Mouse (Mus musculus): ENCODE measurements around the gene Abhd5.
A peak's percentile ranks its signal among the peaks of the same experiment; 100 is the strongest.

Gene Abhd5

DNA sequence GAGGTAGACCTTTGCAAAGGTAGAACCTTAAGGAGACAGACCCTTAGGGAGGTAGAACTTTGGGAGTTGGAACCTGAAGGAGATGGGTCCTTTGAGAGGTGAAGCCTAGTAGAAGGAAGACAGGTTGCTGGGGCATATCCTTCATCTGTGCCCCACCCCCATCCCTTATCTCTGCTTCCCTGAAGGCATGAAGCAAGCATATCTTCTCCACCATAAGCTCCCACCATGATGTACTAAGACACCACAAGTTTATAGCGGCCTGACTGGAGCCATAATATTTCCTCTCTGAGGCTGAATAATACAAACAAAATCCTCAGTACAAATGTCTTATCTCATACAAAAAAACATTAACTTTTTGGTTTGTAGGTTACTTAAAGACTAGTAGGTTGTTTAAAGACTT, 3.5 kb upstream of the Abhd5 start:
- DNase-seq: no peak

DNA sequence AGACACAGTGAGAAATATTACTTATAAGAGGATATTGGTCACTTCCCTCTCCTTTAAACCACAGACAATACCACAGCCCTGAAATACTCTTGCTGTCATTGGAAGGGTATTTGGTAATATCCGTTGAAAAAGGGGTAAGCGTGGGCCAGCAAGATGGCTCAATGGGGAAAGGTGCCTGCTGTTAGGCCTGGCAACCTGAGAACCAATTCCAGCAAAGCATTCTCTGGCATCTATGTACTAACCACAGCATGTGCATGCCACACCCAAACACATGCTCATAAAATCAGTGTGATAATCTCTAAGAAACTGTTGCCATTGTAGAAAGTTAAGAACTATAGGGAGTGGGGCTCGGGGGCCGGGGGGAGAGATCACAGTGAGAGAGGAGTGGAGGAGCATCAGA, 2.1 kb upstream of the Abhd5 start:
- no peak for DNase-seq

DNA sequence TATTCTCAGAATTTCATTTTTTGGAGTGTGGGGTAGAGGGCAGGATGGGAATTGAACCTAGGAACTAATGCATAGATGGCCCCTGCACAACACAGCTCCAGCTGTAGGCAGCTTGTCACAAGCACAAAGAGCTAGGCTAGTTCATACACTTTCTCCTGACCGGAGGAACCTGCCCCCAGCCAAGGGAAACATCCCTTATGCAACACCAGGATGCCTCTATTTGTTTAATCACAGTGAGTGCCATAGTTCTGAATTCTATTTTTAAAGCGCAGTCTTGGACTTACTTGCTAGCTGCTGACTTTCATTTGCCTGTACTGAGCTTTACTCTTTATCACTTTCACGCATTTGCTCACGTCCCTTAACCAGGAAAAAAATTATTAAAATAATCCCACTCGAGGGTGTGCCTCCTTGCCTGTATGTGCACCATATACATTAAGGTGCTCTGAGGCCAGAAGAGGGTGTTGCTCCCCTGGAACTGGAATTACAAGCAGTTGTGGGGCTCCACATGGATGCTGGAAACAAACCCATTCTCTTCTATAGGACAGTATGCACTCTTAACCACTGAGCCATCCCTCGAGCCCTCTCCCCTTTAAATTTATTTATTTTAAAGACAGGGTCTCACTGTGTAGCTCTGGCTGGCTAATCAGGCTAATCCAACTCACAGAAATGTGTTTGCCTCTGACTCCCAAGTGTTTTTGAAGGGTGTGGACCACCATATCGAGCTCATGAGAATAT, 845 bp upstream of the Abhd5 start:
- DNase-seq: no peak

DNA sequence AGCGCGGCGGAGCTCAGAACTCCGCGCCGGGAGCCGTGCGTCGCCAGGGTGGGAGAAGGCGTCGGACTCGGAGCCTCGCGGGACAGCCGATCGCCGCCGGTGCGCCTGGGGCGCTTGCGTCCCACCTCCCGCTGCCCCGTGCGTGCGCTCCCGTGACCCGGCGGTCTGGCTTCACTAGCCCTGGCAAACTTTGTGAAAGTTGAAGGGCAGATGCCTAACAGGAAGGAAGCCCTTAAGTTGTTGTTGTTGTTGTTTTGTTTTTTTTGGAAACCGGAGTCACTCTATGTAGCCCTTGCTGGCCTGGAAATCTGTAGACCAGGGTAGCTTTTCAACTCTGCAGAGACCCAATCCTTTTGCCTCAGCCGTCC, 601 bp downstream of the Abhd5 start:
- DNase-seq: no peak

DNA sequence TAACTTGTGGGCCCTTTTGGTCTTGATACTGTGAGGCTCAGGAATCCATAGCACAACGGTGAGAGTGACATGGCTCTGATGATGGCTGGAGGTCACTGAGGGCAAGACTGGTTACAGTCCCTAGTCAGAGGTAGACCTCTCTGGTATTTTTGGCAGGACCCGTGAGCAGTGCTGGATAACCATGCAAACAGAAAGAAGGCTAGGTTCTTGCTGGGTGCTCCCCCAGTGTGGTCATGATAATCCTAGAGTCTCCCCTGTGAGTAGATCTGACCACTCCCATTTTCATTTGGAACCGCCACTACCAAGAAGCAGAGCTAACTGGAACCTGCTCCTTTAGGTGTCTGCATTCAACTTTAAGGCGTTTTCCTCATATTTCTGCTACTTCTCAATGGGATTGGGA, 1.5 kb downstream of the Abhd5 start:
- DNase-seq: no peak

- no peak for DNase-seq
Measured at GRCm38 (mm10) chr9:122354240-122354639, 2.8 kb downstream of the Abhd5 start.

GRCm38 (mm10) chr9:122357073-122357472, 5.7 kb downstream of the Abhd5 start:
- DNase-seq: no peak

GRCm38 (mm10) chr9:122357626-122358025, 6.2 kb downstream of the Abhd5 start:
- no peak for DNase-seq

DNA sequence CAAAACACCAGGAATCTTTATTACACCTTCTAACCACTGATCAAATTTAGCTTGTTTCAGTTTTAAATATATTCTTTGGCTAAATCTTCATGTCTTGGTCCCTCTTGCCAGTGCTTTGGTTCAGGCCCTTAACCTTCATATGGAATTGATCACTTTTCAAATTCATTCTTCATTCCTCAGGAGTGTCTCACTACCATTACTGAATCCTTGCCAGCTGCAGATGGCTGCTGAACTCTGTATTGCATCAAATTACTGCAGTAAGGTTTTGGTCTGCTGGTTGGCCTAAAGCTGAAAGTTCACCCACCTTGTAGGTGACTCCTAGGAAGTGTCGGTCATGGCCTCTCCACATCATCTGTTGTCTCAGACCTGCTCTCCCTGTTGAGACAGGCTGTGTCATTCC, 12.8 kb downstream of the Abhd5 start:
- DNase-seq: no peak

DNA sequence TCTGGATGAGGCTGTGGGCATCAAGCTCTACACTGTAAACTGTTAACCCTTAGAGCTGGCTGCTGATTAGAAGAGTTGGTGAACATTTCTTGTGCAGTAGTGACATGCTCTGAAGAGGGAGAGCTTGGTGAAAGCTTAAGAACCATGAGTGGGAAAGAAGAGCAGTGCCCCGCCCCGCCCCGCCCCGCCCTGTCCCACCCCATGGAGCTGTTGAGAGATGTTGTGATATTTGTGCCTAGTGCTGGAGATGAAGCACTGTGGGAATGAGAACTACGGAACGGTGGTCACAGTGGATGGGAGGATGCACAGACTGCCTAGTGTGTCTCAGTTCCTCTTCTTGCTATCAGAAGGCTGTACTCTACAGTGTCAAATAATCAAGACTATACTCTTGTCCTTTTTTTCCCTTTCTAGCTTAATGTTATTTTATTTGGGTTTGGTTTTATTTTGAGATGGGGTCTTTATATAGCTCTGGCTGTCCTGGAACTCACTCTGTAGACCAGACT, 18.9 kb downstream of the Abhd5 start:
- no peak for DNase-seq

- no peak for DNase-seq
Measured at GRCm38 (mm10) chr9:122372506-122372905, 21.1 kb downstream of the Abhd5 start.

- no peak for DNase-seq
Measured at GRCm38 (mm10) chr9:122372991-122373390, 21.6 kb downstream of the Abhd5 start.

DNA sequence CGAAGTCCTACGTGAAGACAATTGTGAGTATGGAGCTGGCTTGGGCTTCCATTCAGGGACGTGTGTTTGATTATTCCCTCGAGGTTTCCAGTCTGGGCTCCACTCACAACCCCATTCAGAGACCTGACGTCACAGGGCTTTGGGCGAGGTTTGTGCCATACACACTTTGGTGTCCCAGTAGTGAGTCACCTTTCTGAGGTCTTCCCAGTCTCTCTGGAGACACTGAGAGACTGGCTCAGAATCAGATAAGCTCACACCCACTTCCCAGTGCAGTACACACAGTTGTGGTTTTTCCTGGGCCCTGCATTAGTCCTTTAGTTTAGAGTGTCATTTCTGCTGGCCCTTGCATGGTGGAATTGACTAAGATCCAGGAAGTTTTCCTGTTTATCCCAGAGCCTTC, 27.6 kb downstream of the Abhd5 start:
- no peak for DNase-seq

DNA sequence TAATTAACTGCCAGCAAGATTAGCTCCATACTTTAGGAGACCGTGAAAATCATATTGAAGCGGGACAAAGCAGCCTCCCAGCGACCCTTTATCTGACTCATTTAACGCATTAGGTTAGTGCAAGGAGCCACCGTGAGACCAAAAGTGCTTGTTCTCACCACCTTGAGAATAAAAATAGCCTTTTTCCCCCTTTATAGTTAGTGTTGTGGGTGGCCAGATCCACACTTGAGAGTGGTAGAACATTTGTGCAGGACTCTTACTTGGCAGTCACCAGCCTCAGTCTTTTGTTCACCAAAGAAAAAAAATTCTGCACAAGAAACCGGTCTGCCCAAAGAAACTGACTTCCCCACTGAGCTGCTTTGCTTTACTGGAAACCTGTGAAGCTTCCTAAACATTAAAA, 29.6 kb downstream of the Abhd5 start:
- no peak for DNase-seq

GRCm38 (mm10) chr9:122382006-122382405, 30.6 kb downstream of the Abhd5 start:
- no peak for DNase-seq

DNA sequence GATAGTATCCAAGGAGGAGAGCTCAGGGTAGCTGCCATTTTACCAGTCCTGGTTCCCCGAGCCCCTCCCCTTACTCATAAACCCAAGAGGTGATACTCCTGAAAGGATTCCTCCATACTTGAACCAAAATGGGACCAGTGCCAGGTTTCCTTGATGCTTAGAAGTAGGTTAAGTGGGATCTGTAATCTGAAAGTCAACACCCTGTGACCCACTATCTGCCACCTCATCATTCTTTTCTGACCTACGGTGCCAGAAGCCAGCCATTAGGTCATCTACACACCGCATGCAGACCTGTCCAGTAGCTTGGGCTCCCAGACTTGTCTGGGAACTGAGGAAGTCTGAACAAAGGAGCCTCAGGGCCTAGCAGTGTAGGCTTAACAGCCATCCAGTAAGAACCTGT, 34.6 kb downstream of the Abhd5 start:
- DNase-seq: no peak

- DNase-seq: no peak
Measured at GRCm38 (mm10) chr9:122389287-122389920, 38.0 kb downstream of the Abhd5 start.

GRCm38 (mm10) chr9:122395816-122396215, 44.4 kb downstream of the Abhd5 start:
- DNase-seq: no peak

- no peak for DNase-seq
Measured at GRCm38 (mm10) chr9:122397156-122397555, 45.7 kb downstream of the Abhd5 start.

- peak; percentile 64 for DNase-seq
Measured at GRCm38 (mm10) chr9:122398746-122399145, 47.3 kb downstream of the Abhd5 start.

GRCm38 (mm10) chr9:122401239-122401638, 49.8 kb downstream of the Abhd5 start:
- DNase-seq: no peak

- DNase-seq: no peak
Measured at GRCm38 (mm10) chr9:122410437-122411175, 59.2 kb downstream of the Abhd5 start.

GRCm38 (mm10) chr9:122414648-122415047, 63.2 kb downstream of the Abhd5 start:
- DNase-seq: no peak
